Mouse (Mus musculus) G1E (cell line): Measurements from ENCODE around the gene Krtap11-1.

Experiments
- CTCF ChIP-seq: IDR thresholded peaks from 2 replicates; pipeline ENCODE4 v1.5.1; 2012; ENCODE audit warnings: low read depth, low read length, inconsistent platforms, mixed read lengths
- GATA1 ChIP-seq: IDR thresholded peaks from 2 replicates; pipeline ENCODE4 v1.6.1; 2012; ENCODE audit warnings: borderline replicate concordance, low read length, inconsistent platforms, mixed read lengths
- POLR2AphosphoS5 ChIP-seq: IDR thresholded peaks from 2 replicates; pipeline ENCODE4 v1.6.1; 2012; ENCODE audit warnings: low read depth, low read length, inconsistent platforms; ENCODE audit not compliant: insufficient replicate concordance

DNA sequence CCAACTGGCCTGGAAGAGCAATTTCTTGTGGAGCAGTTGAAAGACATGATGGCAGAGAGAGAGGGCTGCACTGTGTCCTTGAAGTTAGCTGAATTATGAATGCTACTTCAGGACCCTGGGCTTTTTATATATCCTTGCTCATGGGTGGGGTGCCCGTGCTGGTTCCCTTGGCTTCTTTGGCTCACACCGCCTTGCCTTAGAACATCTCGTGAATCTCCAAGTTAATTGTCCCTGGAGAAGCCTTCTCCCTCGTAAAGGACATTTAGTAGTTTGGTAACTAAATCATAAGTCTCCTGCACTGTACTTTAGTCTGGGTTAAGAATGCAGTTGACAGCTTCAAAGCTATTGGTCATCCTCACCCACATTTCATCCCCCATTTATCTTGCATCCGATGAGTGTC lies at the start of gene Krtap11-1:
- TF ChIP-seq CTCF (no peak), GATA1 (no peak), POLR2AphosphoS5 (no peak)
